Mouse (Mus musculus) limb, embryonic 12.5 days (tissue): ENCODE measurements at regions not wholly inside any gene's neighbourhood (a gene's known extent, or its start where the extent isn't known, plus 50 kb on each side); places are given as distances from the start of the nearest gene placed in this dataset.

ENCODE experiments used
- ATAC-seq: fragments of 200-750 bp; cut with Nextera tagmentation; 2 replicates; pipeline ENCODE4 v1.8.0; 2017; ENCODE audit warnings: low read depth, moderate TSS enrichment; ENCODE audit not compliant: insufficient number of reproducible peaks, insufficient read depth, low FRiP score, low TSS enrichment
- H3K27ac ChIP-seq: fragments of 300-500 bp; sonication (generic); 2 replicates; pipeline ENCODE4 v1.5.1; 2016; ENCODE audit warnings: mild to moderate bottlenecking, moderate library complexity
- H3K27me3 ChIP-seq: fragments of 300-500 bp; sonication (generic); 2 replicates; pipeline ENCODE4 v1.6.1; 2016; ENCODE audit warnings: mild to moderate bottlenecking, moderate library complexity
- H3K36me3 ChIP-seq: fragments of 300-500 bp; sonication (generic); 2 replicates; pipeline ENCODE4 v1.6.1; 2016; ENCODE audit warnings: mild to moderate bottlenecking, moderate library complexity
- H3K4me1 ChIP-seq: fragments of 300-500 bp; sonication (generic); replicated peaks from 2 replicates; pipeline ENCODE4 v1.6.1; 2016
- H3K4me2 ChIP-seq: fragments of 300-500 bp; sonication (generic); 2 replicates; pipeline ENCODE4 v1.6.1; 2016; ENCODE audit warnings: mild to moderate bottlenecking, moderate library complexity
- H3K4me3 ChIP-seq: fragments of 300-500 bp; sonication (generic); replicated peaks from 2 replicates; pipeline ENCODE4 v1.5.1; 2016; ENCODE audit warnings: mild to moderate bottlenecking
- H3K9ac ChIP-seq: fragments of 300-500 bp; sonication (generic); replicated peaks from 2 replicates; pipeline ENCODE4 v1.6.1; 2016; ENCODE audit warnings: mild to moderate bottlenecking, moderate library complexity
- H3K9me3 ChIP-seq: fragments of 300-500 bp; sonication (generic); 2 replicates; pipeline ENCODE4 v1.6.1; 2016; ENCODE audit warnings: mild to moderate bottlenecking, moderate library complexity
- WGBS: fragments of 180-500 bp; shearing (Covaris S2); methylation state at CpG from one replicate; pipeline ENCODE4 v1.1.7; 2016; 5-methylcytosine and 5-hydroxymethylcytosine counted together

GRCm38 (mm10) chr16:5454243-5454642, 198.5 kb upstream of the Eef2kmt start:
- Histone ChIP-seq H3K27ac (no peak overlapping the region), H3K36me3 (no peaks in the 10 kb centered on the region), H3K4me1 (0 out of 2 replicates have a peak, but pooled peaks cover 2% of the 10 kb centered on the region), H3K4me3 (no peak overlapping the region), H3K9me3 (no peaks in the 10 kb centered on the region), H3K9ac (no peak overlapping the region), H3K27me3 (0 out of 2 replicates have a peak, but pooled peaks cover 4% of the 10 kb centered on the region), H3K4me2 (no peak overlapping the region)
- ATAC-seq: no peak
- 13% methylated on average over 6 of the region's 6 CpGs for WGBS

DNA sequence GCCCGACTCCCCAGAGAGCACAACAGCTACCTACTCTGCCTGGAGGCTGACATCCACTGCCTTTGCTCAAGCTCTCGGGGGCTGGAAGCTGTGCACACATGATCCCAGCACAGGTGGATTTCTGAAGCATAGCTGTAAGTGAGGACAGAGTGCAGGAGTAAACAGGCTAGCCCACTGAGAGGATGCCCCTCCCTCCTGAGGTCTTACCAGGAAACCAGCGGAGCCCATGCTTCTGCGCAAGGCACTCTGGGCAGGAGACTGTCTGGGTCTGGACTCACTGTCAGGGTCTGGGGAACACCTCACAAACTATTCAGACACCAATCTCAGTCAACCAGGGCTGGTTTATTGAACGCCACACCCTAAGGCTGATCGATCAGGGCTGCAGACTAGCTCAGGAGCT, 197.2 kb upstream of the Eef2kmt start:
- Histone ChIP-seq H3K27me3 (0 out of 2 replicates have a peak, but pooled peaks cover 4% of the 10 kb centered on the region), H3K9me3 (no peaks in the 10 kb centered on the region), H3K4me1 (0 out of 2 replicates have a peak, but pooled peaks cover 2% of the 10 kb centered on the region), H3K4me3 (no peak overlapping the region), H3K36me3 (no peaks in the 10 kb centered on the region), H3K9ac (no peak overlapping the region), H3K27ac (no peak overlapping the region), H3K4me2 (no peak overlapping the region)
- WGBS: 78% methylated on average over 6 of the region's 6 CpGs
- ATAC-seq: no peak

GRCm38 (mm10) chr16:5445776-5446175, 190.0 kb upstream of the Eef2kmt start:
- WGBS: 77% methylated on average over 6 of the region's 6 CpGs
- Histone ChIP-seq H3K4me1 (no peaks in the 10 kb centered on the region), H3K9ac (no peak overlapping the region), H3K9me3 (no peaks in the 10 kb centered on the region), H3K4me3 (no peak overlapping the region), H3K4me2 (no peak overlapping the region), H3K27ac (no peak overlapping the region), H3K27me3 (no peaks in the 10 kb centered on the region), H3K36me3 (no peaks in the 10 kb centered on the region)
- ATAC-seq: no peak

GRCm38 (mm10) chr16:5444785-5445184, 189.0 kb upstream of the Eef2kmt start:
- Histone ChIP-seq H3K4me2 (no peak overlapping the region), H3K9me3 (no peaks in the 10 kb centered on the region), H3K9ac (no peak overlapping the region), H3K4me1 (no peaks in the 10 kb centered on the region), H3K27ac (no peak overlapping the region), H3K4me3 (no peak overlapping the region), H3K27me3 (no peaks in the 10 kb centered on the region), H3K36me3 (no peaks in the 10 kb centered on the region)
- 58% methylated on average over 2 of the region's 2 CpGs for WGBS
- no peak for ATAC-seq

GRCm38 (mm10) chr16:5439717-5440116, 183.9 kb upstream of the Eef2kmt start:
- Histone ChIP-seq H3K9me3 (no peaks in the 10 kb centered on the region), H3K4me3 (no peak overlapping the region), H3K9ac (no peak overlapping the region), H3K4me1 (no peaks in the 10 kb centered on the region), H3K27me3 (no peaks in the 10 kb centered on the region), H3K36me3 (no peaks in the 10 kb centered on the region), H3K4me2 (no peak overlapping the region), H3K27ac (no peak overlapping the region)
- WGBS: 78% methylated on average over 2 of the region's 2 CpGs
- ATAC-seq: no peak

DNA sequence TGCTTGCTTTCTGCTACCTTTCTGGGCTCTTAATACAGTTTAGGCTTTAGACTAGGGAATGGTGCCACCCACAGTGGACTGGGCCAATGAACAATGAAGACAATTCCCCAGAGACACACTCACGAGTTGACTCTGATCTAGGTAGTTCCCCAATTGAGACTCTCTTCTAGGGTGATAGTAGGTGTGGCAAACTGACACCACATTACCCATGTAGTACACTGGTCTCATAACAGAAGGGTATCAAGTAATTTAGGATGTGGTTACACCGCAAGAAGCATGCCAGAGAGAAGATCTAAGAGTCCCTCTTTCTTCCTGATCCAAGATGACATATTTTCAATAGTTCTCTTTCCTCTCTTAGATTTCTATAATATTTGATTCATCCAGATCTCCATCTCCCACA, 182.6 kb upstream of the Eef2kmt start:
- WGBS: 79% methylated on average over 2 of the region's 2 CpGs
- H3K27ac ChIP-seq: no peak overlapping the region
- H3K4me1 ChIP-seq: no peaks in the 10 kb centered on the region
- no peak overlapping the region for H3K4me2 ChIP-seq
- H3K27me3 ChIP-seq: no peaks in the 10 kb centered on the region
- no peak overlapping the region for H3K9ac ChIP-seq
- no peak for ATAC-seq
- no peak overlapping the region for H3K4me3 ChIP-seq
- H3K36me3 ChIP-seq: no peaks in the 10 kb centered on the region
- no peaks in the 10 kb centered on the region for H3K9me3 ChIP-seq

GRCm38 (mm10) chr16:5431689-5432088, 175.9 kb upstream of the Eef2kmt start:
- H3K4me2 ChIP-seq: no peak overlapping the region
- no peak overlapping the region for H3K27ac ChIP-seq
- H3K4me1 ChIP-seq: no peaks in the 10 kb centered on the region
- 80% methylated on average over 5 of the region's 5 CpGs for WGBS
- no peak overlapping the region for H3K4me3 ChIP-seq
- no peaks in the 10 kb centered on the region for H3K9me3 ChIP-seq
- no peak for ATAC-seq
- no peaks in the 10 kb centered on the region for H3K36me3 ChIP-seq
- H3K9ac ChIP-seq: no peak overlapping the region
- no peaks in the 10 kb centered on the region for H3K27me3 ChIP-seq

DNA sequence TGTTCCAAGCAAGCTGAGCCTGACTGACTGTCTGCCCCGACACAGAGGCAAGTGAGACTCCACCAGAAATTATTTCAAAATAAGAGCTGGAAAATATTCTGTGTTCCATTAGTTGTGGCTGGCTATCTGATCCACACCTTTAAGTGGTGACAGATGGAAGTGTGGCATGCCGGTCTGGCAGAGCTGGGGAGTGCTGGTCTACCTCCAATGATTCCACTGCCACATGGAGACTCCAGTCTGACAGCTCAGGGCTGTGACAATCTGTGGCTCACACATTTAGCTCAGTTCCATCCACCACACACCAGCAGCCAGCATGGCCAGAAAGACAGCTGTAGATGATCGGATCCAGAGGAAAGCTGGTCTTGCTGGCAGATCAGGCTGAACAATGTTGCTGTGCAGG, 175.3 kb upstream of the Eef2kmt start:
- WGBS: 57% methylated on average over 3 of the region's 3 CpGs
- no peak for ATAC-seq
- Histone ChIP-seq H3K4me2 (no peak overlapping the region), H3K36me3 (no peaks in the 10 kb centered on the region), H3K4me3 (no peak overlapping the region), H3K4me1 (no peaks in the 10 kb centered on the region), H3K27me3 (no peaks in the 10 kb centered on the region), H3K9me3 (no peaks in the 10 kb centered on the region), H3K9ac (no peak overlapping the region), H3K27ac (no peak overlapping the region)

DNA sequence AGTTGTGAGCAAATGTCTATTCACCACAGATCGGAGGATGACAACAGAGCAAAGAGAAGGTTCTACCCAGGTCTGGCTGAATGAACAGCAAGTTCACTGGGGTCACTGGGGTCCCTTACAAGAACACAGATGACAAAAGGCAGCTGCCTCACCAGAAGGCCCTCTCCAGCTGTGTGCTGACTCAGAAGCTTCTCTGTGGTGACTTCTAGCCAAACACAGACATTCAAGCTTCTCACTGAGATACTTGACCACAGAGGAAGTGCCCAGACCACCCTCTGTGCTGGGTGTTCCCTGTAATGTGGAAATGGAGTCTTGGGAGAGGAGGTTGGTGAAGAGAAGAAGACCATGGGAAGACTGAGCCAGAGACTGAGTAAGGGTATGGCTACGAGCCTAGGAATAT, 173.7 kb upstream of the Eef2kmt start:
- no peak for ATAC-seq
- Histone ChIP-seq H3K9me3 (no peaks in the 10 kb centered on the region), H3K9ac (no peak overlapping the region), H3K27ac (no peak overlapping the region), H3K36me3 (no peaks in the 10 kb centered on the region), H3K4me2 (no peak overlapping the region), H3K4me3 (no peak overlapping the region), H3K27me3 (no peaks in the 10 kb centered on the region), H3K4me1 (no peaks in the 10 kb centered on the region)
- 78% methylated on average over 2 of the region's 2 CpGs for WGBS

GRCm38 (mm10) chr16:5425908-5426307, 170.1 kb upstream of the Eef2kmt start:
- Histone ChIP-seq H3K4me2 (no peak overlapping the region), H3K27ac (no peak overlapping the region), H3K4me3 (no peak overlapping the region), H3K27me3 (no peaks in the 10 kb centered on the region), H3K4me1 (no peaks in the 10 kb centered on the region), H3K9ac (no peak overlapping the region), H3K9me3 (no peaks in the 10 kb centered on the region), H3K36me3 (no peaks in the 10 kb centered on the region)
- WGBS: 85% methylated on average over 2 of the region's 2 CpGs
- ATAC-seq: no peak

DNA sequence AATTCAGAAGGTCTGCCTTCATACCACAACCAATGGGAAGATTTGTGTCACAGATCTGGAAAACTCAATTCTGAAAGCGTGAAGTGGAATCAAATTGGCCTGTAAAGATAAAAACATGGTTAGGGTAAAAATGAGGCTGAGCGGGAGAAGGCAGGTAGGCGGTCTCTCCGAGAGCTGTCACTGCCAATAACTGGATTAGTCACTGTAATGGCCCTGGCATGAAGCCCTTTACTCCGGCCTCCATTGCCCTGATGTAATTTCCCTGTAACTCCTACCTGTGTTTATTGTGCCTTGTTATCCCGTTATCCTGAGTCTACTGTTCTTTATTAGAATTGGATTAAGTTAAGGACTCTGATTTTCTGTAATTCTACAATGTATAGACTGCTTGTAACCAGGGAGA, 166.3 kb upstream of the Eef2kmt start:
- H3K9me3 ChIP-seq: no peaks in the 10 kb centered on the region
- H3K9ac ChIP-seq: no peak overlapping the region
- no peak overlapping the region for H3K27ac ChIP-seq
- no peak overlapping the region for H3K4me3 ChIP-seq
- no peak for ATAC-seq
- WGBS: 77% methylated on average over 6 of the region's 6 CpGs
- H3K27me3 ChIP-seq: no peaks in the 10 kb centered on the region
- H3K4me1 ChIP-seq: no peaks in the 10 kb centered on the region
- H3K4me2 ChIP-seq: no peak overlapping the region
- no peaks in the 10 kb centered on the region for H3K36me3 ChIP-seq

DNA sequence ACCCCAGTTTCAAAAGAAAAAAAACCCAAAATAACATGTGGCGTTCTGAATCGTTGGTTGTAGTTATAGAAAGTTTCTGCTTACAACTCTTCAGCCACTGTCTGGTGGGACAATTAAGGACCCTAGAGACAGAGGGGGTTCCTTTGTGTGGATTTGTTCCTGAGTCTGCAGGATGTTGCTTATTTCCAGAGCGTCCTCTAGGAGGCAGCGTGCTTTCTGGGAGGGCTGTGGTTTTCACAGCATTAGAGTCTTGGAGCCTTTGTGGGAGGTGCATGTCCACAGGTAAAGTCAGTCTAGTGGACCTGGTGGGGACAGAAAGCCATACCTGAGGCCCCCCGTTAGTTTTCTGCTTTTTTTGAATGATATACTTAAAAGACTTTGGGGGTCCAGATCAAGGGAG, 165.8 kb upstream of the Eef2kmt start:
- Histone ChIP-seq H3K36me3 (no peaks in the 10 kb centered on the region), H3K27ac (no peak overlapping the region), H3K4me1 (no peaks in the 10 kb centered on the region), H3K9me3 (no peaks in the 10 kb centered on the region), H3K4me3 (no peak overlapping the region), H3K4me2 (no peak overlapping the region), H3K9ac (no peak overlapping the region), H3K27me3 (no peaks in the 10 kb centered on the region)
- 73% methylated on average over 5 of the region's 5 CpGs for WGBS
- ATAC-seq: no peak
